Mouse (Mus musculus) megakaryocyte, adult 5-6 weeks (primary cell): Measurements from ENCODE around the gene Trappc6a. TPM values are rescaled to one million over a fixed set of nuclear protein-coding genes. Genes with fewer than 3 reads are reported as not detected.

Experiments used
- ATAC-seq: 2 replicates; pipeline ENCODE4 v1.8.0; 2016; ENCODE audit warnings: mild to moderate bottlenecking, inconsistent platforms; ENCODE audit not compliant: poor library complexity, severe bottlenecking
- total RNA-seq, 2 experiments: library from RNA; stranded (forward) in 1 of 2; stranded (reverse) in 1 of 2; fragments of 153-499, 151-499 nt in 1 of 2; fragments of 221-1000, 200-1000 nt in 1 of 2; gene quantifications; 2 replicates each; pipeline versions ENCODE4 v1.2.3 to v1.2.4; 2015 to 2017

Trappc6a gene
- total RNA-seq, 2 experiments from 2014 or later: 18.0 to 27.1 TPM

GRCm38 (mm10) chr7:19558965-19559364, 50.8 kb downstream of the Trappc6a start:
- no peak for ATAC-seq

GRCm38 (mm10) chr7:19560491-19561260, 52.5 kb downstream of the Trappc6a start:
- no peak for ATAC-seq

- ATAC-seq: no peak
These were observed 53.2 kb downstream of the Trappc6a start for GRCm38 (mm10) chr7:19561431-19561764.

GRCm38 (mm10) chr7:19561765-19562642, 53.8 kb downstream of the Trappc6a start:
- peak; percentile 87 for ATAC-seq

- no peak for ATAC-seq
These were observed 54.6 kb downstream of the Trappc6a start, which contains the start of gene Ppp1r37 for GRCm38 (mm10) chr7:19562643-19563410. Ppp1r37 (minus strand) TSS chr7:19563076.

- no peak for ATAC-seq
These were observed 55.7 kb downstream of the Trappc6a start for GRCm38 (mm10) chr7:19563884-19564283.

GRCm38 (mm10) chr7:19564455-19564854, 56.3 kb downstream of the Trappc6a start:
- no peak for ATAC-seq

Other genes starting within 250 kb of the Trappc6a start
- 122 and 129 TPM in 2 replicates for gene Vasp, start 236.6 kb upstream of the Trappc6a start, total RNA-seq (2015)
- gene Vasp, start 236.6 kb upstream of the Trappc6a start, total RNA-seq (2017): 180 and 227 TPM in 2 replicates
- gene Ppm1n, start 228.3 kb upstream of the Trappc6a start, total RNA-seq (2015): not detected in 2 replicates
- gene Ppm1n, start 228.3 kb upstream of the Trappc6a start, total RNA-seq (2017): not detected in 2 replicates
- 0.48 TPM in 1 of 2 replicates, not detected in the other for gene Rtn2, start 225.8 kb upstream of the Trappc6a start, total RNA-seq (2015)
- not detected in 2 replicates for gene Rtn2, start 225.8 kb upstream of the Trappc6a start, total RNA-seq (2017)
- 24.0 and 25.4 TPM in 2 replicates for gene Fosb, start 198.3 kb upstream of the Trappc6a start, total RNA-seq (2015)
- gene Fosb, start 198.3 kb upstream of the Trappc6a start, total RNA-seq (2017): 26.9 and 30.4 TPM in 2 replicates
- 18.9 and 26.4 TPM in 2 replicates for gene Ercc1, start 163.6 kb upstream of the Trappc6a start, total RNA-seq (2015)
- gene Ercc1, start 163.6 kb upstream of the Trappc6a start, total RNA-seq (2017): 17.5 and 21.4 TPM in 2 replicates
- gene Cd3eap, start 148.9 kb upstream of the Trappc6a start, total RNA-seq (2015): 3.4 TPM in 2 replicates
- 9.0 and 11.5 TPM in 2 replicates for gene Cd3eap, start 148.9 kb upstream of the Trappc6a start, total RNA-seq (2017)
- gene Ppp1r13l, start 148.6 kb upstream of the Trappc6a start, total RNA-seq (2015): 4.1 and 4.2 TPM in 2 replicates
- gene Ppp1r13l, start 148.6 kb upstream of the Trappc6a start, total RNA-seq (2017): 0.45 TPM in 1 of 2 replicates, not detected in the other
- 4.9 and 5.7 TPM in 2 replicates for gene Ercc2, start 126.4 kb upstream of the Trappc6a start, total RNA-seq (2015)
- gene Ercc2, start 126.4 kb upstream of the Trappc6a start, total RNA-seq (2017): 12.6 and 19.2 TPM in 2 replicates
- 0.09 TPM in 1 of 2 replicates, not detected in the other for gene Klc3, start 104.3 kb upstream of the Trappc6a start, total RNA-seq (2015)
- not detected in 2 replicates for gene Klc3, start 104.3 kb upstream of the Trappc6a start, total RNA-seq (2017)
- gene Ckm, start 103.6 kb upstream of the Trappc6a start, total RNA-seq (2015): 0.14 and 0.18 TPM in 2 replicates
- gene Ckm, start 103.6 kb upstream of the Trappc6a start, total RNA-seq (2017): 0.26 and 0.45 TPM in 2 replicates
- gene Mark4, start 49.6 kb upstream of the Trappc6a start, total RNA-seq (2015): 11.4 and 14.7 TPM in 2 replicates
- 6.4 and 9.4 TPM in 2 replicates for gene Mark4, start 49.6 kb upstream of the Trappc6a start, total RNA-seq (2017)
- 0.09 and 0.14 TPM in 2 replicates for gene Exoc3l2, start 45.1 kb upstream of the Trappc6a start, total RNA-seq (2015)
- gene Exoc3l2, start 45.1 kb upstream of the Trappc6a start, total RNA-seq (2017): 0.28 and 0.62 TPM in 2 replicates
- gene Bloc1s3, start within 50 bp of the Trappc6a start, total RNA-seq (2015): 3.9 and 6.2 TPM in 2 replicates
- gene Bloc1s3, start within 50 bp of the Trappc6a start, total RNA-seq (2017): 2.7 and 4.0 TPM in 2 replicates
- gene Nkpd1, start 9.4 kb downstream of the Trappc6a start, total RNA-seq (2015): 0.23 TPM in 1 of 2 replicates, not detected in the other
- not detected in 2 replicates for gene Nkpd1, start 9.4 kb downstream of the Trappc6a start, total RNA-seq (2017)
- gene Ppp1r37, start 54.7 kb downstream of the Trappc6a start, total RNA-seq (2015): 10.4 and 13.1 TPM in 2 replicates
- 14.1 and 14.3 TPM in 2 replicates for gene Ppp1r37, start 54.7 kb downstream of the Trappc6a start, total RNA-seq (2017)
- gene Zfp296, start 68.9 kb downstream of the Trappc6a start, total RNA-seq (2015): 4.5 and 5.4 TPM in 2 replicates
- gene Zfp296, start 68.9 kb downstream of the Trappc6a start, total RNA-seq (2017): 3.2 and 4.8 TPM in 2 replicates
- gene Gemin7, start 69.2 kb downstream of the Trappc6a start, total RNA-seq (2015): 78.2 and 107 TPM in 2 replicates
- 39.9 and 49.3 TPM in 2 replicates for gene Gemin7, start 69.2 kb downstream of the Trappc6a start, total RNA-seq (2017)
- 15.8 and 23.4 TPM in 2 replicates for gene Clasrp, start 96.1 kb downstream of the Trappc6a start, total RNA-seq (2015)
- 28.8 and 32.6 TPM in 2 replicates for gene Clasrp, start 96.1 kb downstream of the Trappc6a start, total RNA-seq (2017)
- gene Relb, start 121.0 kb downstream of the Trappc6a start, total RNA-seq (2015): 8.3 and 8.6 TPM in 2 replicates
- 9.3 and 10.3 TPM in 2 replicates for gene Relb, start 121.0 kb downstream of the Trappc6a start, total RNA-seq (2017)
- gene Clptm1, start 156.6 kb downstream of the Trappc6a start, total RNA-seq (2015): 56.6 and 62.8 TPM in 2 replicates
- gene Clptm1, start 156.6 kb downstream of the Trappc6a start, total RNA-seq (2017): 33.2 and 37.8 TPM in 2 replicates
- gene Apoc2, start 169.5 kb downstream of the Trappc6a start, total RNA-seq (2015): 90.8 and 107 TPM in 2 replicates
- 79.2 and 97.6 TPM in 2 replicates for gene Apoc2, start 169.5 kb downstream of the Trappc6a start, total RNA-seq (2017)
- gene Gm44805, start 173.0 kb downstream of the Trappc6a start, total RNA-seq (2015): not detected in 2 replicates
- not detected in 2 replicates for gene Gm44805, start 173.0 kb downstream of the Trappc6a start, total RNA-seq (2017)
- gene Apoc4, start 173.1 kb downstream of the Trappc6a start, total RNA-seq (2015): not detected in 2 replicates
- 0.04 TPM in 1 of 2 replicates, not detected in the other for gene Apoc4, start 173.1 kb downstream of the Trappc6a start, total RNA-seq (2017)
- 3.8 and 7.8 TPM in 2 replicates for gene Apoc1, start 184.3 kb downstream of the Trappc6a start, total RNA-seq (2015)
- gene Apoc1, start 184.3 kb downstream of the Trappc6a start, total RNA-seq (2017): 4.2 and 15.8 TPM in 2 replicates
- gene Apoe, start 190.8 kb downstream of the Trappc6a start, total RNA-seq (2015): 104 and 106 TPM in 2 replicates
- 609 and 642 TPM in 2 replicates for gene Apoe, start 190.8 kb downstream of the Trappc6a start, total RNA-seq (2017)
- 17.0 and 19.6 TPM in 2 replicates for gene Tomm40, start 207.0 kb downstream of the Trappc6a start, total RNA-seq (2015)
- gene Tomm40, start 207.0 kb downstream of the Trappc6a start, total RNA-seq (2017): 8.6 and 12.6 TPM in 2 replicates
- 0.51 and 0.78 TPM in 2 replicates for gene Nectin2, start 242.1 kb downstream of the Trappc6a start, total RNA-seq (2015)
- gene Nectin2, start 242.1 kb downstream of the Trappc6a start, total RNA-seq (2017): 0.37 and 0.66 TPM in 2 replicates